In the genomic region with DNA sequence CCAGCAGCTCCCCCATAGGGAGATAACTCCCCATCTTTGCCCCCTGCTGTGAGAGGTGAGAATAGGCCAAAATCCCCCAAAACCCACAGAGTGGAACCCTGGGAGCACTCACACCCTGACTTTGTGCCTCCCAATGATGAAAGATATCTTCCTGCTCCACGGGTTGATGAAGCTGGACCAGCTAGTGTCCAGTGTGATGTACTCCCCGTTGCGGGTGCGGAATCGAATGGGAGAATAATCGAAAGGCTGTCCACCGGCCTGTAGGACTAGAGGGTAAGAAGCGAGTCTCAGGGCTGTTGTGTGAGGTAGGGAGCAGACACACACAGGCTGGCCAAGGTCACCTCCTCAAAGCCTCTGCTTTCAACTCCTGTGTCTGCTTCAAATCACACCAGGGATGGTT, we compare ENCODE assay signal across 21 mouse cellular contexts. TPM values are rescaled to one million over a fixed set of nuclear protein-coding genes. Genes with fewer than 3 reads are reported as not detected.
DNase-seq lines count a peak whose midpoint lies in the region; ATAC-seq and TF ChIP-seq lines count a peak whose summit lies in the region.
"Had no signal": no experiment of that assay in that cellular context is flagged by ENCODE, and none has a peak within 500 bp of the region (broad histone marks: within the 10 kb centered on the region; RNA-seq: fewer than 3 reads in every experiment).

No protein-coding gene starts in this region.

- peak overlapping the region; percentile 4; the same call in 1 of the 2 replicates for H3K9ac ChIP-seq in heart, embryonic 16.5 days (ENCODE audit: low read length)
- H3K9ac ChIP-seq: embryonic facial prominence, embryonic 15.5 days; forebrain, embryonic 15.5 days; heart, embryonic 12.5 days; hindbrain, embryonic 15.5 days had no signal

- no peak for TF ChIP-seq CTCF in gastrocnemius, adult 2 months (IDR thresholded peaks at IDR 0.05)
- no peak for TF ChIP-seq CTCF in layer of hippocampus, adult 2 months (conservative IDR thresholded peaks at IDR 0.05)

- 90% methylated on average over 8 of the region's 8 CpGs for WGBS in heart, embryonic 16.5 days

- no peaks in the 10 kb centered on the region for H3K9me3 ChIP-seq in heart, embryonic 16.5 days (replicated peaks; ENCODE audit: control insufficient read depth, low read length)
- H3K9me3 ChIP-seq: embryonic facial prominence, embryonic 15.5 days; forebrain, embryonic 15.5 days; G1E; heart, embryonic 12.5 days; hindbrain, embryonic 15.5 days had no signal

- H3K4me1 ChIP-seq in heart, embryonic 16.5 days (ENCODE audit: control insufficient read depth, insufficient read depth, low read length): peaks cover 25% of the 10 kb centered on the region

- H3K4me3 ChIP-seq in gastrocnemius, adult 2 months: no peak overlapping the region
- no peak overlapping the region for H3K4me3 ChIP-seq in heart, embryonic 16.5 days (ENCODE audit: low read length)
- no peak overlapping the region for H3K4me3 ChIP-seq in layer of hippocampus, adult 2 months
- H3K4me3 ChIP-seq: embryonic facial prominence, embryonic 15.5 days; forebrain, embryonic 15.5 days; heart, embryonic 12.5 days; hindbrain, embryonic 15.5 days had no signal

- no peaks in the 10 kb centered on the region for H3K27me3 ChIP-seq in heart, embryonic 16.5 days (ENCODE audit: control insufficient read depth, insufficient read depth, low read length)
- H3K27me3 ChIP-seq: embryonic facial prominence, embryonic 15.5 days; forebrain, embryonic 15.5 days; heart, embryonic 12.5 days; hindbrain, embryonic 15.5 days had no signal

- H3K27ac ChIP-seq in gastrocnemius, adult 2 months: peak overlapping the region; percentile 90
- H3K27ac ChIP-seq in heart, embryonic 16.5 days (ENCODE audit: low read length): peak overlapping the region; percentile 89; the same call in 1 of the 2 replicates
- H3K27ac ChIP-seq in layer of hippocampus, adult 2 months: peak overlapping the region; percentile 80; the same call in 1 of the 2 replicates
- H3K27ac ChIP-seq: forebrain, embryonic 15.5 days; hindbrain, embryonic 15.5 days had no signal

- ATAC-seq in heart, embryonic 16.5 days (replicated peaks; ENCODE audit: extremely low read depth, insufficient read depth, low FRiP score): no peak
- ATAC-seq in megakaryocyte-erythroid progenitor cell, adult 5-6 weeks (replicated peaks; ENCODE audit: low FRiP score, low TSS enrichment, poor library complexity, severe bottlenecking): no peak
- ATAC-seq: CD4-positive, CD25-positive, alpha-beta regulatory T cell, adult 4 months; forebrain, embryonic 15.5 days had no signal

- no peak overlapping the region for H3K4me2 ChIP-seq in heart, embryonic 16.5 days (ENCODE audit: low read depth, low read length)
- H3K4me2 ChIP-seq: embryonic facial prominence, embryonic 15.5 days; forebrain, embryonic 15.5 days; heart, embryonic 12.5 days; hindbrain, embryonic 15.5 days had no signal

- intact Hi-C loops in gastrocnemius, adult 2 months (cut with DNase I): no loop called here
- intact Hi-C loops in gastrocnemius, postnatal 14 days (cut with DNase I; ENCODE audit: low total_unique reads): no loop called here

- peaks cover 24% of the 10 kb centered on the region for H3K36me3 ChIP-seq in heart, embryonic 16.5 days (ENCODE audit: control insufficient read depth, insufficient read depth)

- no peak for DNase-seq in gastrocnemius, adult 2 months
- DNase-seq in gastrocnemius, postnatal 14 days: no peak
- no peak for DNase-seq in heart, adult 9 months (ENCODE audit: low spot score in 2 of 2)
- no peak for DNase-seq in layer of hippocampus, adult 2 months (ENCODE audit: low spot score in 2 of 2)
- DNase-seq in layer of hippocampus, adult 11-12 months (ENCODE audit: low spot score): no peak
- DNase-seq: adrenal gland, adult 8-10 months; adrenal gland, postnatal 36 days; B cell, adult 2 months; cerebellum, adult 11 months; cerebellum, adult 8-10 months; cerebellum, postnatal 14 days; embryo, embryonic 11 days; gastrocnemius, postnatal 10 days had no signal

RNA-seq across cellular contexts. Expression of gene Hes6, which starts 21.1 kb away (rescaled TPM):
- total RNA-seq in gastrocnemius, adult 2 months (2021): 1 to 10 TPM; 4.4 to 7.9 TPM
- total RNA-seq in gastrocnemius, postnatal 14 days (2021): 10 to 100 TPM; 13.6 to 15.2 TPM
- 105 and 117 TPM in 2 replicates for polyA plus RNA-seq in heart, embryonic 16.5 days (2015; fragmentation: Nextera tagmentation; extraction: Ambion mirVana)
- total RNA-seq in layer of hippocampus, adult 2 months (2021): 10 to 100 TPM; 15.4 to 15.7 TPM
- 20.1 and 22.5 TPM in 2 replicates for total RNA-seq in megakaryocyte-erythroid progenitor cell, adult 5-6 weeks (2014; fragmentation: Nextera tagmentation)
- 13.8 and 17.3 TPM in 2 replicates for total RNA-seq in megakaryocyte-erythroid progenitor cell, adult 5-6 weeks (2017)

RNA-seq across cellular contexts. Expression of gene Per2, which starts 24.2 kb away (rescaled TPM):
- 10 to 100 TPM in 1 of 2 experiments, 1 to 10 TPM in 1; 3.9 to 10.8 TPM for total RNA-seq in gastrocnemius, adult 2 months (2021)
- total RNA-seq in gastrocnemius, postnatal 14 days (2021): 1 to 10 TPM; 2.9 to 9.2 TPM
- 4.9 and 6.2 TPM in 2 replicates for polyA plus RNA-seq in heart, embryonic 16.5 days (2015; fragmentation: Nextera tagmentation; extraction: Ambion mirVana)
- 10 to 100 TPM; 21.2 to 27.5 TPM for total RNA-seq in layer of hippocampus, adult 2 months (2021)
- 9.5 and 11.7 TPM in 2 replicates for total RNA-seq in megakaryocyte-erythroid progenitor cell, adult 5-6 weeks (2014; fragmentation: Nextera tagmentation)
- 3.3 and 4.2 TPM in 2 replicates for total RNA-seq in megakaryocyte-erythroid progenitor cell, adult 5-6 weeks (2017)

RNA-seq across cellular contexts. Expression of gene Ilkap, which starts 36.3 kb away (rescaled TPM):
- total RNA-seq in gastrocnemius, adult 2 months (2021): 10 to 100 TPM; 38.3 to 44.6 TPM
- total RNA-seq in gastrocnemius, postnatal 14 days (2021): 10 to 100 TPM; 32.1 to 33.4 TPM
- polyA plus RNA-seq in heart, embryonic 16.5 days (2015; fragmentation: Nextera tagmentation; extraction: Ambion mirVana): 112 and 113 TPM in 2 replicates
- 10 to 100 TPM; 66.6 to 67.9 TPM for total RNA-seq in layer of hippocampus, adult 2 months (2021)
- total RNA-seq in megakaryocyte-erythroid progenitor cell, adult 5-6 weeks (2014; fragmentation: Nextera tagmentation): 137 and 199 TPM in 2 replicates
- total RNA-seq in megakaryocyte-erythroid progenitor cell, adult 5-6 weeks (2017): 163 and 170 TPM in 2 replicates

RNA-seq across cellular contexts. Expression of gene Traf3ip1, which starts 59.5 kb away (rescaled TPM):
- total RNA-seq in gastrocnemius, adult 2 months (2021): 1 to 10 TPM; 3.3 to 4.1 TPM
- total RNA-seq in gastrocnemius, postnatal 14 days (2021): 1 to 10 TPM; 3.2 to 3.3 TPM
- 5.5 and 5.7 TPM in 2 replicates for polyA plus RNA-seq in heart, embryonic 16.5 days (2015; fragmentation: Nextera tagmentation; extraction: Ambion mirVana)
- total RNA-seq in layer of hippocampus, adult 2 months (2021): 10 to 100 TPM; 11.0 to 13.6 TPM
- total RNA-seq in megakaryocyte-erythroid progenitor cell, adult 5-6 weeks (2014; fragmentation: Nextera tagmentation): 7.0 and 12.1 TPM in 2 replicates
- 7.1 and 10.1 TPM in 2 replicates for total RNA-seq in megakaryocyte-erythroid progenitor cell, adult 5-6 weeks (2017)
